Comparison of ENCODE assay signal across 8 mouse cellular contexts in the genomic region with DNA sequence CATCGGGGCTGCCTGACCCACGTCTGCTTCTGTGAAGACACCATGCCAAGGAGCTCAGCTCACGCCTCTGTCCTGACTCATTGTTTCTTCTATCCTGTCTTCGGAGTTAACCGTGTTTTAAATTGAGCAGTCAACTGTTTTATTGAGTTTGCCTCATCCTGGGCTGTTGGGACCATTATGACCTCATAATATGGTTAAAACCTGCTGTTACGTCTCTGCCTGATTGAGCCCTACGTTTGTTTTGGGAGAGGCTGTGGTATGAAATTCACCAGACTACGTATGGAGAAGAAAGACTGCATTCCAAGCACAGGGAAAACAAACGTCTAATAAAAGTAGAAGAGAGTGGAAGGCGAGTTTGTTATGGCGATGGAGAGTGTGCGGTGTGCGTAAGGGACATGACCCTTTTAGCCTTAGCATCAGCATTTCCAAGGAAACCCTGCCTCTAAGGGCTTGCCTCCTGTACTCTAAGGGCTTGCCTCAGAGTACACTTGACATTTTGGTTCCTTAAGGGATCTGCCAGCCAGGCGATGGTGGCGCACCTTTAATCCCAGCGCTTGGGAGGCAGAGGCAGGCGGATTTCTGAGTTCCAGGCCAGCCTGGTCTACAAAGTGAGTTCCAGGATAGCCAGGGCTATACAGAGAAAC. TPM values are rescaled to one million over a fixed set of nuclear protein-coding genes. Genes with fewer than 3 reads are reported as not detected.
DNase-seq lines count a peak whose midpoint lies in the region; ATAC-seq and TF ChIP-seq lines count a peak whose summit lies in the region.

No protein-coding gene starts in this region.

- 45% methylated on average over 17 of the region's 17 CpGs for WGBS in thymus, adult 2 months
- WGBS in liver, embryonic 13.5 days (ENCODE audit: insufficient replicate concordance), result 35% methylated on average over 17 of the region's 17 CpGs
- WGBS in stomach, embryonic 15.5 days, result 30% methylated on average over 17 of the region's 17 CpGs

- peaks cover 7% of the 10 kb centered on the region; the same call in 1 of the 2 replicates for H3K36me3 ChIP-seq in thymus, adult 2 months (ENCODE audit: control insufficient read depth, insufficient read depth, low read length)
- peaks cover 24% of the 10 kb centered on the region for H3K36me3 ChIP-seq in liver, embryonic 13.5 days
- H3K36me3 ChIP-seq in stomach, embryonic 15.5 days, result 0 out of 2 replicates have a peak, but pooled peaks cover 8% of the 10 kb centered on the region

- H3K4me2 ChIP-seq in liver, embryonic 13.5 days, result peak overlapping the region; percentile 85
- H3K4me2 ChIP-seq in stomach, embryonic 15.5 days, result peak overlapping the region; percentile 59

- no peak for TF ChIP-seq CTCF in thymus, adult 2 months (IDR thresholded peaks at IDR 0.05; ENCODE audit: borderline replicate concordance, control insufficient read depth, extremely low read depth, insufficient read depth, low read length, poor library complexity)

- no peaks in the 10 kb centered on the region for H3K9me3 ChIP-seq in liver, embryonic 13.5 days (replicated peaks)
- no peaks in the 10 kb centered on the region for H3K9me3 ChIP-seq in stomach, embryonic 15.5 days

- ATAC-seq in liver, embryonic 13.5 days (ENCODE audit: low read depth), result no peak
- ATAC-seq in stomach, embryonic 15.5 days (ENCODE audit: insufficient read depth, low FRiP score, low read depth), result no peak
- no peak for ATAC-seq in megakaryocyte progenitor cell, adult 5-6 weeks (replicated peaks; ENCODE audit: poor library complexity)

- peak overlapping the region; percentile 72 for H3K27ac ChIP-seq in thymus, adult 2 months (ENCODE audit: control insufficient read depth, insufficient read depth, low read length)
- peak overlapping the region; percentile 97 for H3K27ac ChIP-seq in liver, embryonic 13.5 days
- H3K27ac ChIP-seq in stomach, embryonic 15.5 days, result peak overlapping the region; percentile 60; the same call in 1 of the 2 replicates

- peak overlapping the region; percentile 99 for H3K9ac ChIP-seq in liver, embryonic 13.5 days
- no peak overlapping the region for H3K9ac ChIP-seq in stomach, embryonic 15.5 days

- H3K27me3 ChIP-seq in thymus, adult 2 months (ENCODE audit: control insufficient read depth, insufficient read depth, low read length), result no peaks in the 10 kb centered on the region
- H3K27me3 ChIP-seq in liver, embryonic 13.5 days, result no peaks in the 10 kb centered on the region
- no peaks in the 10 kb centered on the region for H3K27me3 ChIP-seq in stomach, embryonic 15.5 days (replicated peaks)

- DNase-seq in adrenal gland, adult 2 months, result peak; percentile 16
- DNase-seq in adrenal gland, postnatal 4 days (ENCODE audit: low spot score in 2 of 2), result no peak
- DNase-seq in thymus, adult 2 months, result peak; percentile 23
- no peak for DNase-seq in thymus, postnatal 36 days
- no peak for DNase-seq in liver, embryonic 13.5 days
- DNase-seq in adrenal gland, postnatal 14 days, result no peak

- H3K4me1 ChIP-seq in thymus, adult 2 months (replicated peaks; ENCODE audit: control insufficient read depth, insufficient read depth, low read length), result peaks cover 16% of the 10 kb centered on the region
- H3K4me1 ChIP-seq in liver, embryonic 13.5 days (replicated peaks), result peaks cover 55% of the 10 kb centered on the region
- H3K4me1 ChIP-seq in stomach, embryonic 15.5 days, result peaks cover 15% of the 10 kb centered on the region

- no peak for TF ChIP-seq POLR2A in thymus, adult 2 months (IDR thresholded peaks at IDR 0.05; ENCODE audit: control insufficient read depth, extremely low read depth, insufficient read depth, low read length, poor library complexity)

- H3K4me3 ChIP-seq in thymus, adult 2 months (ENCODE audit: control insufficient read depth, insufficient read depth, low read length), result peak overlapping the region; percentile 40
- H3K4me3 ChIP-seq in liver, embryonic 13.5 days (replicated peaks), result peak overlapping the region; percentile 100
- H3K4me3 ChIP-seq in stomach, embryonic 15.5 days (replicated peaks), result peak overlapping the region; percentile 90

RNA-seq across cellular contexts. Expression of a gene that starts 0.4 kb away (rescaled TPM):
- 10 to 100 TPM; 55.8 to 85.1 TPM for total RNA-seq in adrenal gland, adult 2 months (2021)
- polyA plus RNA-seq in adrenal gland, adult 2 months (2012; rRNA removed), result 5.4 and 8.2 TPM in 2 replicates
- 100 to 1,000 TPM; 105 to 123 TPM for total RNA-seq in adrenal gland, postnatal 4 days (2021)
- polyA plus RNA-seq in thymus, adult 2 months (2012; rRNA removed), result 71.2 and 74.2 TPM in 2 replicates
- polyA plus RNA-seq in liver, embryonic 13.5 days (2015; fragmentation: Nextera tagmentation; extraction: Ambion mirVana), result 17.7 and 19.1 TPM in 2 replicates
- polyA plus RNA-seq in stomach, embryonic 15.5 days (2015; fragmentation: Nextera tagmentation; extraction: Ambion mirVana), result 42.2 and 47.2 TPM in 2 replicates
- total RNA-seq in megakaryocyte progenitor cell, adult 5-6 weeks (2015), result 65.4 and 66.0 TPM in 2 replicates
- 109 and 124 TPM in 2 replicates for total RNA-seq in megakaryocyte progenitor cell, adult 5-6 weeks (2017)
- total RNA-seq in adrenal gland, postnatal 14 days (2021), result 71.8 and 76.5 TPM in 2 replicates

RNA-seq across cellular contexts. Expression of a gene that starts 31.8 kb away (rescaled TPM):
- total RNA-seq in adrenal gland, adult 2 months (2021), result under 1 TPM; 0.12 to 0.38 TPM
- polyA plus RNA-seq in adrenal gland, adult 2 months (2012; rRNA removed), result 0.25 and 0.28 TPM in 2 replicates
- 1 to 10 TPM; 1.0 to 2.5 TPM for total RNA-seq in adrenal gland, postnatal 4 days (2021)
- polyA plus RNA-seq in thymus, adult 2 months (2012; rRNA removed), result 4.6 and 13.5 TPM in 2 replicates
- polyA plus RNA-seq in liver, embryonic 13.5 days (2015; fragmentation: Nextera tagmentation; extraction: Ambion mirVana), result 1.3 and 1.6 TPM in 2 replicates
- 1.6 and 2.8 TPM in 2 replicates for polyA plus RNA-seq in stomach, embryonic 15.5 days (2015; fragmentation: Nextera tagmentation; extraction: Ambion mirVana)
- 1.5 TPM in 1 of 2 replicates, not detected in the other for total RNA-seq in megakaryocyte progenitor cell, adult 5-6 weeks (2015)
- 0.07 TPM in 1 of 2 replicates, not detected in the other for total RNA-seq in megakaryocyte progenitor cell, adult 5-6 weeks (2017)
- 0.19 and 0.38 TPM in 2 replicates for total RNA-seq in adrenal gland, postnatal 14 days (2021)

RNA-seq across cellular contexts. Expression of a gene that starts 34.7 kb away (rescaled TPM):
- 10 to 100 TPM; 26.1 to 27.6 TPM for total RNA-seq in adrenal gland, adult 2 months (2021)
- 52.2 and 53.3 TPM in 2 replicates for polyA plus RNA-seq in adrenal gland, adult 2 months (2012; rRNA removed)
- 10 to 100 TPM; 38.4 to 42.9 TPM for total RNA-seq in adrenal gland, postnatal 4 days (2021)
- polyA plus RNA-seq in thymus, adult 2 months (2012; rRNA removed), result 146 and 167 TPM in 2 replicates
- 13.9 and 15.4 TPM in 2 replicates for polyA plus RNA-seq in liver, embryonic 13.5 days (2015; fragmentation: Nextera tagmentation; extraction: Ambion mirVana)
- 16.0 and 16.3 TPM in 2 replicates for polyA plus RNA-seq in stomach, embryonic 15.5 days (2015; fragmentation: Nextera tagmentation; extraction: Ambion mirVana)
- 105 and 126 TPM in 2 replicates for total RNA-seq in megakaryocyte progenitor cell, adult 5-6 weeks (2015)
- 115 and 121 TPM in 2 replicates for total RNA-seq in megakaryocyte progenitor cell, adult 5-6 weeks (2017)
- total RNA-seq in adrenal gland, postnatal 14 days (2021), result 27.1 and 33.6 TPM in 2 replicates

RNA-seq across cellular contexts. Expression of a gene that starts 41.3 kb away (rescaled TPM):
- not detected for total RNA-seq in adrenal gland, adult 2 months (2021)
- polyA plus RNA-seq in adrenal gland, adult 2 months (2012; rRNA removed), result 0.30 TPM in 1 of 2 replicates, not detected in the other
- 1 to 10 TPM in 1 of 2 experiments, not detected in 1; 1.1 TPM for total RNA-seq in adrenal gland, postnatal 4 days (2021)
- polyA plus RNA-seq in thymus, adult 2 months (2012; rRNA removed), result 0.26 and 0.33 TPM in 2 replicates
- not detected in 2 replicates for polyA plus RNA-seq in liver, embryonic 13.5 days (2015; fragmentation: Nextera tagmentation; extraction: Ambion mirVana)
- 0.17 TPM in 1 of 2 replicates, not detected in the other for polyA plus RNA-seq in stomach, embryonic 15.5 days (2015; fragmentation: Nextera tagmentation; extraction: Ambion mirVana)
- total RNA-seq in megakaryocyte progenitor cell, adult 5-6 weeks (2015), result not detected in 2 replicates
- not detected in 2 replicates for total RNA-seq in megakaryocyte progenitor cell, adult 5-6 weeks (2017)
- not detected in 2 replicates for total RNA-seq in adrenal gland, postnatal 14 days (2021)

Comparison
In these comparisons a context has a peak if more than half of its experiments do, and no peak if none do; other contexts are left out.
1. DNase-seq: peak in adrenal gland, adult 2 months (single experiment) and thymus, adult 2 months (single experiment); none in adrenal gland, postnatal 4 days (0 of 2), thymus, postnatal 36 days (0 of 2), liver, embryonic 13.5 days (single experiment) and adrenal gland, postnatal 14 days (single experiment).
2. H3K4me3 ChIP-seq: peak in every context shown above with its lines; median percentile 100 in liver, embryonic 13.5 days; 90 in stomach, embryonic 15.5 days; 40 in thymus, adult 2 months.
3. Peak in every context shown above with its lines, with median percentiles within 50 percentile points of each other: H3K27ac ChIP-seq.